Mouse (Mus musculus): ENCODE results near the gene Mrgbp.

Mrgbp gene

GRCm38 (mm10) chr2:180589123-180589831 lies 8.2 kb downstream of the Mrgbp start, which contains the start of gene Ogfr:
Gene Ogfr (plus strand): TSS chr2:180589245.
- in situ Hi-C loops (cut with MboI): no loop called here

- in situ Hi-C loops (cut with MboI): no loop called here
These were observed 16.4 kb downstream of the Mrgbp start, which contains the start of gene Col9a3 for GRCm38 (mm10) chr2:180597490-180597889. Gene Col9a3 (plus strand): TSS chr2:180597790.

GRCm38 (mm10) chr2:180598157-180598705 lies 17.1 kb downstream of the Mrgbp start:
- in situ Hi-C loops (cut with MboI): no loop called here

- in situ Hi-C loops (cut with MboI): no loop called here
These were observed 19.5 kb downstream of the Mrgbp start for GRCm38 (mm10) chr2:180600569-180601021.

- in situ Hi-C loops (cut with MboI): no loop called here
These were observed 23.7 kb downstream of the Mrgbp start for GRCm38 (mm10) chr2:180604781-180605180.

- in situ Hi-C loops (cut with MboI): no loop called here
These were observed 29.2 kb downstream of the Mrgbp start for GRCm38 (mm10) chr2:180610283-180610682.

- in situ Hi-C loops (cut with MboI): no loop called here
These were observed 30.8 kb downstream of the Mrgbp start for GRCm38 (mm10) chr2:180611882-180612281.

Data from mature B cell (primary cell).